Mouse (Mus musculus) spleen, embryonic (tissue): Measurements from ENCODE around the gene Stk4.

Source experiments
- CTCF ChIA-PET: fragments of 350-600 bp; sonication (Branson Sonifier 250); formaldehyde crosslinking; loops from one replicate; lab custom pipeline; 2022; lab: Charles Lee

The Stk4 gene

DNA sequence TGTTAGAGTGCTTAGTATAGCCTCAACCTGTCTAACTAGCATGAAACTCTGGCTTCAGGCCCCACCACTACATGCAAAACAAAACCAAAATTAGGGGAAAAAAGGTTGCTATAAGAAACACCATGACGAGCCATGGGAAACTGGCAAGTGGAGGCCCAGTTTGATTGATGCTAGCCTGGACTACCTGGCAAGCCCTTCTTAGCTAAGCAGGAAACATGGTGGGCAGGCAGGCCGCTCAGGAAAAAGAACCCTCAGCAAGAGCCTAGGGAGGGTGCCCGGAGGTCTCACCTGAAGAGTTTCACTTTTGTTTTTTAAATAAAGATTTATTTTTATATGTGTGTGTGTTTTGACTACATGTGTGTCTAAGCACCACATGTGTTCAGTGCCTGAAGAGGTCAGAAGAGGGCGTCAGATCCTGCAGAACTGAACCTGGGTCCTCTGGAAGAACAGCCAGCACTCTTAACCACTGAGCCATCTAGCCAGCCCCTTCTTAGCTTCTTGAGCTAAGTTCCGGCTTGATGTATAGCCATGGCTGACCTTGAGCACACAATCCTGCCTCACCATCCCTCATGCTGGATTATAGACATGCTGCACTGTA lies 53.1 kb downstream of the Stk4 start:
- CTCF ChIA-PET, result no interaction called here

DNA sequence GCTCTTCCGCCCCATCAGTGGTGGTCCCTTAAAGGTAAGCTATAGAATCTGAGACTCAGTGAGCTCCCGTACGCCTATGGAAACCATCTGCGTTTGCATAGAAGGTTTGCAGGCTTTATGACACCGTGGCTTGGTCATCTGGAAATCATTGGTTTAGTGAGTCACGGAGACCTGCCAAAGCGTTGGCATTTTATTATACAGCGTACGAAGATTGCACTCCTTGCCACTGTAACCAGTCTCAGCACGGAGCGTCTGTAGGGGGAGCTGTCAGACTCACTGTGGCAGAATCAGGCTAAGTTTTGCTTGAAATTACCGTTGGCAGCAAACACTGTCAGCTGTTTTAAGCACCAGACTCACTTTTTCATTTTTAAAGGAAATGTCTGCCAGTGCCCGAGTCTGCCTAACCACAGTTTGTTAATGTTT lies 56.4 kb downstream of the Stk4 start:
- CTCF ChIA-PET, result no interaction called here

DNA sequence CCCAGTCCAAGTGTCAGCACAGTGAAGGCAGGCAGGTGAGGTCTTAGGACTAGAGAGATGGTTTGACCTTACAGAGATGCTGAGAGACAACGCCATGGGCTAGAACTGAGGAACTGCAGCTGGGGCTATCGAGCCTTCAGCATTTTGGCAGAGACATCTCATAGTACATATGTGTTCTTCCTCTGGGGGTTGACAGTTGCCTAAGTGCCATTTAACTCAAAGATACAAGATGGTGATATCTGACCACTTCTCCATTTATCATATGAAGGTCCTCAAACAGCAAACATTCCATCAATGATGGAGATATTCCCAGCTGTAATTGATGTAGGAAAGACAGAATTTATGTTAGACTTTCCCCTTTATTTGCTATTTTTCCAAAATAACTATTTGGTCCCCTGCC lies 57.2 kb downstream of the Stk4 start:
- CTCF ChIA-PET, result no interaction called here

DNA sequence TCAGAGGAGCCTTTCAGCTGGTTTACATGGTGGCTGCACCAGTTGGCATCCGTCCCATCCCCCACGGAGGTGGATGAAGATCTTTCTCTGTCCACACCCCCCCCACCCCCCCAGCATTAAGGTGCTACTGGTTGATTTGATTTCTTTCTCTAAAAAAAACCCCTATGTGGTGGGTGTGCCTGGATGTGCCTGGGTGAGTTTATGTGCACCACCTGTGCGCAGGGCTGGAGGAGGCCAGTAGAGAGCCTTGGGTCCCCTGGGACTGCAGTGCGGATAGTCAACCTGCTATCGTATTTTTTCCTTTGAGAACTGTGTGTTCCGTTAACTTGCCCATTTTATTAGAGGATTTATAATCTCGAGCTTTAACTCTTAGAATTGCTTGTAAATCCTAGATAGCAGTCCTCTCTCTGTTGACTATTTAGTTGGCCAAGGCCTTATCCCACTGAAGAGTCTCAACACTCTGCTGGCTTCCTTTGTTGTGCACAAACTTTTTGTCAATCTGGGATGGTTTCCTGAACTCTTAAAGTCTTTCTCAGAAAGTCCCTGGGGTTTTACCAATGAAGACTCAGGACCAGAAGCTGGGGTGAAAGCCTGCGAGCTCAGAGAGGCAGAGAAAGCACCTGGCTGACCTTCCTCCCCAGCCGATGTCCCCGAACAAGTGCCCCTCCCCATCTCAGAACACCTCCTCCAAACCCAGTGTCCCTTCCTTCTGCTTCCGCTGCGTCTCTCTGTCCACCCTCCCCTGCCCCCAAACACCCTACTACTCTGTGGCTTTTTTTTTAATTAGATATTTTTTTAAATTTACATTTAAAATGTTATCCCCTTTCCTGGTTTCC lies 58.7 kb downstream of the Stk4 start:
- CTCF ChIA-PET, result no interaction called here

DNA sequence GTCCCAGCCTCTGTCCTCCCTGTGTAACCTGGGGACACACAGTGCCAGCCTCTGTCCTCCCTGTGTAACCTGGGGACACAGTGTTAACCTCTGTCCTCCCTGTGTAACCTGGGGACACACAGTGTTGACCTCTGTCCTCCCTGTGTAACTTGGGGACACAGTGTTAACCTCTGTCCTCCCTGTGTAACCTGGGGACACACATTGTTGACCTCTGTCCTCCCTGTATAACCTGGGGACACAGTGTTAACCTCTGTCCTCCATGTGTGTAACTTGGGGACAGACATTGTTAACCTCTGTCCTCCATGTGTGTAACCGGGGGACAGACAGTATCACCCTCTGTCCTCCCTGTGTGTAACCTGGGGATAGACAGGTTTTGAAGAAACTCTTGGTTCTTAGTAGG lies 61.5 kb downstream of the Stk4 start:
- CTCF ChIA-PET, result no interaction called here

DNA sequence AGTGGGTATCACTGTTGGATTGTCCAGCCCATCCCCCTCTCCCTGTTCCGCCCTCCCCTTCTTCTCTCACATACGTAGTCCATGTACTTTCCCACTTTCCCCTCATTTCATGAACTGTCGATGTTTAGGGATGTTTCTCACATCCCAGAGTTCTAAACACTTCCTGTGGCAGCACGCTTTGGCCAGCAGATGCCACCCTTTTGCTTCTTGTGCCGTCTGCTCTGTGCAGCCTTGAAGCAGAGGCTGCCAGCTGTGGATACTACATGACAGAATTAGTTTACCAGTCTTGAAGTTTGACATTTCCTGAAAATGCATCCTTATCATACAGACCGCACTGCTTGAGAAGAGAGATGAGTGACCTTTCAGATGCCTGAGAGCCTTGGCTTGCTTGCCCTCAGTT lies 64.4 kb downstream of the Stk4 start:
- CTCF ChIA-PET, result interaction anchor here (0.5 to 0.7 kb wide), 2 partner anchors 82 to 562 kb away, joined by 3 to 4 read pairs; no protein-coding TSS in a partner anchor

DNA sequence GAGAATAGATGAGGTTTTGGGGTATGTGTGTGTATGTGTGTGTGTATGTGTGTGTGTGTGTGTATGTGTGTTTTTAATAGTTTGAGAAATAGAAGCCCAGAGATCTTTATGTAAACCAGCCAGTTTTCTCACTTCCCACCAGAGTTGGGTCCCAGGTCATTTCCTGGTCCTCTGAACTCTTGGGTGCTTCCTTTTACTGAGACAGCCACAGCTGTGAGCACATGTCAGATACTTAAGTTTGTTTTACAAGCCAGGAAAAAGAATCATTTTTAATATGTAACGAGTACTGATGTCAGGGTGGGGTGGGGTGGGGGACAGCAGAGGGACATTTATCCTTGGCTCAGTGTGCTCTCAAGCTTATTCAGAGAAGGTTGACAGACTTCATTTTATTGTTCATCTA lies 65.2 kb downstream of the Stk4 start:
- CTCF ChIA-PET, result interaction anchor here (0.7 kb wide), 1 partner anchor 563 kb away, joined by 3 read pairs; no protein-coding TSS in a partner anchor

DNA sequence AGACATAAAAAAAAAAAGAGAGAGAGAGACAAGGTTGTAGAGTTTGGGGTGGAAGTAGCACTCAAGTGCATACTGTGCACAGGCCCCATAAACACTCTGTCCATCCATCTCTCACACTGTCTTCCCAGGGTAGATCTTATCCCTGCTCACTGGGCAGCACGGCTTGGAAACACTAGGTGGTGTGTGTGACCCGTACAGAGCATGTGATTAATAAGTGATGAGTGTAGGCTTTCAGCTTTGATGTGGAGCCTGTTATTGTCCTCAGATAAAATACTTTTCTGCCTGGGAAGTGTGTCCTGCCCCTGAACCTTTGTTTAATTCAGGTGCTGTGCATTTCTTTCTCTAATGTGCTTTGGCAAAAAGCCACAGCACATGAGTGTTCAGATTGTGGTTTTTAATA lies 66.3 kb downstream of the Stk4 start:
- CTCF ChIA-PET, result no interaction called here

DNA sequence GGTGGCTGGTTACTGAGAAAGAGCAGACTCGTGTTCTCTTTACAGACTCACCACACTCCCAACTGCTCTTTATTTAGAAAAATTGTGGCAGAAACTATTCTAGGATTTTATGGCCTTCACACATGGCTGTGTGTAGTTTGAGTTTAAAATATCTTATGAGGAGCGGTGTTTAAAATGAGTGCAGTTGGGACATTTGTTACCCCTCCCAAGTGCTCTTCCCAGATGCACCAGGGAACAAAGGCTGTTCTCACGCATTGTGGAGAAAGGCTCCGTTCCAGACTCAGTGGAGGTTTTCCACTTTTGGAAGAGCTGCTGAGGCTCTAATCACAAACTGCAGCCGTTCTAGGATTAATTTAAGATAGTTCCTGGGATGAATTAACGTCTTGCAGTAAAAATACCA lies 67.6 kb downstream of the Stk4 start:
- CTCF ChIA-PET, result no interaction called here

DNA sequence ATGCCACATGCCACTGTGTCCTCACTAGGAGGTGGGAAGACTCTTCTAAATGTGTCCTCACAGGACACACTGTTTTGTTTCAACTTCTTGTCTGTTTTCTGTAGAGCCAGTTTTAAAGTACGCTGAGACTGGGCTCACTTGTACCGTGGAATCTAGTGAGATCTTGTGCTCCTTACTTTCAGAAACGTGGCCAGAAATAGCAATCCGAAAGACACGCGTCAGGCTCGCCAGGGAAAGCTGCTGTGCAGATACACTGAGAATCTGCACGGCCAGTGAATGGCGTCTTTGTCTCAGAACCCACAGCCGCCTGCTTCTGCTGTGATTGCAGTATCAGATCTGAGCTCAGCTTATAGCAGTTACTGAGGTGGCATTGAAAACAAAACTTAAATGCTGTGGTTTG lies 71.9 kb downstream of the Stk4 start:
- CTCF ChIA-PET, result interaction anchor here (1.1 kb wide), 1 partner anchor 17 kb away, joined by 3 read pairs; no protein-coding TSS in a partner anchor

DNA sequence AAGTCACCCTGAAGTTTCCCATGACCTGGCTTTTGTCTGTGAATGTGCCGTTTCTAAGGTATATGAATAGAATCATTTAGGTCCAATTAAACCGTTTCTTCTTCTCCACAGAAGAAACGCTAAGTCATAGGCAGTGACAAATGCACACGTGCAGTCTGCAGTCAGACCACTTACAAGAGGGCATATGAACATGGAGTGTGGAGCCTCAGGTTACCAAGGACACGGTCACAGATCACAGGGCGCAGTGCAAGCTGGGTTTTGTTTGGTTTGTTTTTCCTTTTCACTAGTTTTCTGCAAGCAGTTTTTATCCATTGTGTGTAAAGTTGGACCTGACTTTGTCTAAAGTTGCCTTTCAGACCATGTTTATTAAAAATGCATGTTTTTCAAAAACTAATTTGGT lies 73.9 kb downstream of the Stk4 start:
- CTCF ChIA-PET, result no interaction called here

DNA sequence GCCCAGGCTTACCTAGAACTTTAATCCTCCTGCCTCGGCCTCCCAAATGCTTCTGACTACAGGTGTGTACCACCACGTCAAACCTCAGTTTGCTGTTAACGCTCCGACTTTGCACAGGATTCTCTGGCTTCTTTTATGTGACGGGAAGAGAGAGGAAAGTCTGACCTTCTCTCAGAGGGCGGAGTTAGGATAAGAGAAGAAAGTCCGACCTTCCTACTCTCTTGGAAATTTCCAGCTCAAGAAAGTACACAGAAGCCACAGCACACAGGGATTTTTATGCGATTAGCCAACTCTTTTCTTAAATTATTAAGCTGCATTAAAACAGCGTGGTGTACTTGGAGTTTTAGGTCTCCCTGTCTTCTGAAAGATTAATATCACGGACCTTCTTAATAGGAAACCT lies 74.4 kb downstream of the Stk4 start:
- CTCF ChIA-PET, result interaction anchor here (0.8 kb wide), 1 partner anchor 12 kb away, joined by 3 read pairs; no protein-coding TSS in a partner anchor

DNA sequence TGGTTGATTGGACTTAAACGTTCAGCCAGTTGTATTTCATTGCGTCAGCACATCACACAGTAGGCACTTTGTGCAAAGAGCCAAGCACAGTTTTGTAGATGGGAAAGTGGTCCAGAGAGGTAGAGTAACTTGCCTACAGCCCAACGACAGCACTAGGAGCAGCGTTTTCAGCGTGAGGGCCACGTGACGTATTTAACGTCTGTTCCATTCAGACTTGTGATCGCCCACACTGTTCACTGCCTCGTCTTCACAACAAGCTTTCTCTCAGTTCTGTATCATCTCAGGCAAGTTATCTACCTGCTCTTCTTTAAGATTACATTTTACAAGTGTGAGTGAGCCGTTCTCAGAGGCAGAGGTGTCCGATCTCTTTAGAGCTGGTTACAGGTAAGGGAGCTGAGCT lies 76.4 kb downstream of the Stk4 start:
- CTCF ChIA-PET, result interaction anchor here (0.7 kb wide), 1 partner anchor 22 kb away, joined by 3 read pairs; no protein-coding TSS in a partner anchor

DNA sequence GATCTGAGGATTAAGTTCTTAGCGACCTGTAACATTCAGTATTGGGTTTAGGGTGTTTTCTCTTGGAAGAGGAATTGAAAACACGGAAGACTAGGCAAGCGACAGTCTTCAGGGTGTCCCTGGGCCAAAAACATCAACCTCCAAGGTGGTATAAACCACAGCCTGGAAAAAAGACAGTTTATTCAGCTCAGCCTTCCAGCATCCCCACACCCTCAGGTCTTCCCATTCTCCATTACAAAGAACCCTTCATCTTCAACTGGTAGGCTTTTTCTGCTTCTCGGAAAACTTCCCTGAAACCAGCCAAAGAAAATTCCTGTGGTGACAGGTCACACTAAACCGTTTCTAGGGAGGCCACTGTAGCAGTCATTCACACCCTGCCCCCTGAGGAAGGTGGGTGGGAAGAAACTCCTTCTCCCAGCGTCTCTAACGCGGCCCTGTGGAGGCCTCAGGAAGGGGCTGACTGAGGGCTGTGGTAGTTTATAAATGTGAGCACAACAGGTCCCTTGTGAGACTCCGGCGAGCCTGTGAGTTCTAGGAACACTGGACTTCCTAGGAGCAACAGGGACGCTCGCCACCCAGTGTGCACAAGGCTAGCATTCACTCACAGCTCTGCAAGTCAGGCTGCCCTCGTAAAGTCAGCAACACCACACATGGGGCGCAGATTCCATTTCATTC lies 80.1 kb downstream of the Stk4 start:
- CTCF ChIA-PET, result no interaction called here

DNA sequence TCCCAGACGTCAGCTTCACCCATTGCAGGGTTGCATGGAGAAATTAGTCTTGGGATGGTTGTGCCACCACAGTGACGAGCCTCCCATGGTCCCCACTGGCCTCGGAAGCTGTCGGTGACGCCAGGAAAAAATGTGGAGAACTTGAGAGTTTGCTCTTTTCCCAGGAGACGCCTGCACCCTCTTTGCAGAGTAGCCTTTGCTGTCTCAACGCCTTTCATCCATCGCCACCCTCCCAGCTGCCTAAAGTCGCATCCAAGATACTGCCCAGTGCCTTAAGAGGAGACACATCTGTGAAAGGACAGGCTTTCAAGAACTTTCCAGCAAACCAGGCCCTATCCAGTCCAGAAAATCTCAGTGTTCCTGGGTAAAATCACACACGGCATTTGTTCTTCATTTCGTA lies 82.2 kb downstream of the Stk4 start:
- CTCF ChIA-PET, result no interaction called here

DNA sequence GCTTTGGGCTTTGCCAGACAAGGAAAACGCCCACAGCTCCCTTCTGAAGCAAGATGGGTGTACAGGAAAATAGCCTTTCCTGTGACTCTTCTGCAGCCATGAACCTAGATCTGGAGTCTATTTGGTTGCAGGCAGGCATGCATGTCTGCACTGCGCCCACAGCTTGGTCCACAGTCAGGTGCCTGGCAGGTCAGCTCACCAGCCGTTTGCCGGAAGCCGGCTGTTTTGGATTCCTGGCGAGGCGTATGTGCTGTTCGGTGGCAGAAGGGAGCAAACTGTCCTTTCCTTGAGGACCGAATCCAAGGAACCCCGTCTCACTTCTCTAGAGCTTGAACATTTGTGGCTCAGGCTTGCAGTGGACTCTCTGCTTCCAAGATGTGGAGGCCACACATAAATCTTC lies 83.9 kb downstream of the Stk4 start:
- CTCF ChIA-PET, result no interaction called here

DNA sequence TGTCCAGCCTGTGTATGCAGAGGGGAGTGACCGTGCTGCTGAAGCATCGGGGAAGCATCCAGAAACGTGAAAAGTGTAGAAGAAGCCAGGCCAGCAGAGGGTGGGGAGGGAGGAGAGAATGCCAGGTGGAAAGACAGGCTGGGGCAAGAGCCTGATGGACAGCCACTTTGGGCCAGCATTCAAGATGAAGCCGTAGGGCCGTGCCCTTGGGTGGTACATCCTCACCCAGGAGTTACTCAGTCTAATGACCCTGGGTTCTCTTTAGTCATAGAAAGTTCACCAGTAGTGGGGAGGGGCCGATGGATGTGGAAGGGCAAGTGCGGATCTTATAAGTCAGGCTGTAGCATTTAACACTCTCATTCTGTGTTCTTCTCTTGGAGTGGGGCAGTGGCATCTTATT lies 86.0 kb downstream of the Stk4 start:
- CTCF ChIA-PET, result no interaction called here

DNA sequence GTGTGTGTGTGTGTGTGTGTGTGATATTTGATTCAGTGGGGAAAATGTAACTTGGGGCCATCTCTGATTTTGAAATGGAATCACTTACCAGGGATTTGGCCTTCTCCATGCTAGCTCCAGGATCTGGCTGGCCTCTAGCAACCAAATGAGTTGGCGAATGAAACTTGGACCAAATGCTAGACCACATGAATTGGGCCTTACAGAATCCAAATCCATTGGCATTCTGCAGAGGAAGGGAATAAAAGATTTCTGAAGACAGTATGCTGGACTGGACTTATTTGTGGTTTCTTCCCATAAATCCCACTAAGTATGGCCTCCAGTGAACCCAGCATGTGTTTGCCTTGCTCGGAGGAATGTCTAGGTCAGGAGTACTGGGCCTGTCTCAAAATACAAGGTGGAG lies 88.7 kb downstream of the Stk4 start:
- CTCF ChIA-PET, result interaction anchor here (0.7 to 1.0 kb wide), 2 partner anchors 17 to 65 kb away, joined by 3 to 5 read pairs; no protein-coding TSS in a partner anchor

DNA sequence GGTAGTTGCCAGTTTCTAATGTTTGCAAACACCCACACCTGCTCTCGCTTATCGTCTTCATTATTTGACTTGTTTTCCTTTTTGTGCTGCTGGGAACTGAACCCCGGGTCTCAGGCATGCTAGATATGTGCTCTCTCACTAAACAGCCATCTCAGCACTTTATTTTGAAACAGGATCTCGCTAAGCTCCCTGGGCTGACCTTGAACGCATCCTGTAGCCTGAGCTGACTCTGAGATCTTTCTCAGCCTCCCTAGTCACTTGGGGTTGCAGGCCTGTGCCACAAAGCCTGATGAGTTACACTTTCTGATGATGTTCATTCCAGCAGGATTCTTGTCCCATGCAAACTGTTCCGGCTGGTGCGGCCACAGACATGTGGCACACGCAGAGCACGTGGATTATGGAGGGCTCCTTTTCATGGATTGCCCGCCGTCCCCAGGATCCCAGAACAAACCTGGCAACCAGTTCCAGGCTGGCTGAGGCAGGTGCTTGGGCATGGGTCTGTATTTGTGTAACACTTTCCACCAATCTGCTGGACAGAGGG lies 91.5 kb downstream of the Stk4 start:
- CTCF ChIA-PET, result no interaction called here

DNA sequence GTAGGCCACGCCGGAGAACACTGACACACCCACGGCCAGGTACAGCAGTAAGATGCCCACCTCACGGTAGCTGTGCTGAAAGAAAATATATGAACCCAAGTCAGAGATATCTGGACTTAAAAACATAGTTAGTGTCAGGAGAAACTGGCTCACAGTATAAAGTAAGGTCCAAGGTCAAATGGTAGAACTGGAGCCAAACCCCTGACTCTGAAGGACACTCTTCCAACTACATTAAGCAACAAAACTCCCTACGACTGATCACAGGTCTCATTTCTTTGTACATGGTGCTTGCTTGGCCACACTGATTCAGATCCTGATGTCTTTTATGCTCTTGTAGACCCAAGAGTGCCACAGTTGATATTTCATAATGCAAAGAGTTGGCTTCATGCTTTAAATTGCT lies 94.8 kb downstream of the Stk4 start:
- CTCF ChIA-PET, result interaction anchor here (0.6 kb wide), 1 partner anchor 136 kb away, joined by 3 read pairs; no protein-coding TSS in a partner anchor

DNA sequence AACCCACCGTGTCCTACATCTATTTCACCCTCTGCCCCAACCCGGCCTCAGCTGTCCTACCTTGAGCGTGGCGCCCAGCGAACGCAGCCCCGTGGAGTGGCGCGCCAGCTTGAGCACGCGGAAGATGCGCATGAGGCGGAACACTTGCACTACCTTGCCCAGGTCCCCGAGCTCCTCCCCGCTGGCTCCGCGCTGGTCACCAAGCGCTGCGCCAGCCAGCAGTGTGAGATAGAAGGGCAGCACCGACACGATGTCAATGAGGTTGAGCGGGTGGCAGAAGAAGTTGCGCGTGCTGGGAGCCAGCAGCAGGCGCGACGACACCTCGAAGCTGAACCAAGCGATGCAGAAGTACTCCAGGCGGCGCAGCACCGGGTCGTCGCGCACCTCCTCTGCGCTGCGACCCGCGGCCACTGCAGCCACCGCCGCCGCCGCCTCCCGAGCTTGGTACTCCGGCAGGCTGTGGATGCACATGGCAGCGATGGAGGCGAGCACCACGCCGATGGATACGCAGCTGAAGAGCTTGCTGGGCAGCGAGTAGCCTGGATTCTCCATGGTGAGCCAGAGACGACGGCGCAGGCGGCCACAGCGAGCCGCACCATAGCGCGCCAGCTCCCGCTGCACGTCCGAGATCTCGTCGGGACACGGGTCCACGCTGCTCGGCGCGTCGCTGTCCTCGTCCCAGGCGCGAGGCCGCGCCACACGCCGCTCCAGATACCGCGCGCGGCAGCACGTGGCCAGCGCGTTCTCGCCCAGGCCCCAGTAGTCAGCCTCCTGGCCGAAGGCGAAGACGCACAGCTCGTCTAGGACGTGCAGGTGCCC lies 97.8 kb downstream of the Stk4 start:
- CTCF ChIA-PET, result interaction anchor here (0.5 kb wide), 1 partner anchor 15 kb away, joined by 4 read pairs; the partner anchor contains the start of gene Wfdc5
